Mouse (Mus musculus): Measurements from ENCODE around the gene Olfr707.
"Not testable (repeated sequence)": the region's sequence is repeated elsewhere in the genome, so short reads cannot be mapped to it uniquely, and the experiment has no call there.

Olfr707 gene
- long read RNA-seq, experiment 1 = 0 reads
- long read RNA-seq, experiment 2 = 0 reads

- intact Hi-C loops (cut with DNase I) = not testable (repeated sequence)
Measured at GRCm38 (mm10) chr7:106901141-106901540, at the start of gene Olfr707. Gene Olfr707, minus strand, starts transcription at chr7:106901241.

- intact Hi-C loops (cut with DNase I) = no loop called here
Measured at GRCm38 (mm10) chr7:106948212-106948611, 47.2 kb upstream of the Olfr707 start, which contains the start of gene Olfr710. Gene Olfr710, minus strand, starts transcription at chr7:106948312.

- intact Hi-C loops (cut with DNase I) = no loop called here
Measured at GRCm38 (mm10) chr7:106932119-106932518, 31.1 kb upstream of the Olfr707 start, which contains the start of gene Olfr709-ps1. Gene Olfr709-ps1, minus strand, starts transcription at chr7:106932219.

GRCm38 (mm10) chr7:106920961-106921360 is 19.9 kb upstream of the Olfr707 start:
- intact Hi-C loops (cut with DNase I) = not testable (repeated sequence)

- intact Hi-C loops (cut with DNase I) = loop anchor here (5.0 kb wide), 1 partner anchor 55 kb away; the partner anchor contains the start of gene Olfr6
Measured at GRCm38 (mm10) chr7:106907676-106908075, 6.6 kb upstream of the Olfr707 start, which contains the start of gene Olfr1532-ps1. Gene Olfr1532-ps1, plus strand, starts transcription at chr7:106908001.

- intact Hi-C loops (cut with DNase I) = no loop called here
Measured at GRCm38 (mm10) chr7:106888062-106888461, 13.0 kb downstream of the Olfr707 start, which contains the start of gene Olfr706. Gene Olfr706, minus strand, starts transcription at chr7:106888162.

- intact Hi-C loops (cut with DNase I) = no loop called here
Measured at GRCm38 (mm10) chr7:106876791-106877190, 24.2 kb downstream of the Olfr707 start, which contains the start of gene Olfr705. Gene Olfr705, minus strand, starts transcription at chr7:106876891.

- intact Hi-C loops (cut with DNase I) = no loop called here
Measured at GRCm38 (mm10) chr7:106862885-106863284, 38.2 kb downstream of the Olfr707 start, which contains the start of gene Olfr704. Gene Olfr704, plus strand, starts transcription at chr7:106863185.

GRCm38 (mm10) chr7:106843060-106843459 is 58.0 kb downstream of the Olfr707 start, which contains the start of gene Olfr703:
Gene Olfr703, plus strand, starts transcription at chr7:106843360.
- intact Hi-C loops (cut with DNase I) = no loop called here

Data from adrenal gland (tissue).